Mouse (Mus musculus) C2C12 (cell line): ENCODE measurements around the gene Syn3. TPM values are rescaled to one million over a fixed set of nuclear protein-coding genes. Genes with fewer than 3 reads are reported as not detected.

Source experiments
- H3K27me3 ChIP-seq: one replicate; pipeline ENCODE4 v1.6.1; 2011; ENCODE audit not compliant: control insufficient read depth, insufficient read depth, insufficient read length
- H3K36me3 ChIP-seq: one replicate; pipeline ENCODE4 v1.6.1; 2011; ENCODE audit not compliant: control insufficient read depth, insufficient read depth
- H3K4me3 ChIP-seq: one replicate; pipeline ENCODE4 v1.5.1; 2011; ENCODE audit warnings: mild to moderate bottlenecking, control low read depth; ENCODE audit not compliant: poor library complexity, insufficient read depth, severe bottlenecking
- H3K79me2 ChIP-seq: one replicate; pipeline ENCODE4 v1.6.1; 2011; ENCODE audit not compliant: control insufficient read depth, insufficient read depth
- H3K79me3 ChIP-seq: one replicate; pipeline ENCODE4 v1.6.1; 2011; ENCODE audit warnings: low read depth, control low read depth
- H3ac ChIP-seq: one replicate; pipeline ENCODE3; 2011; ENCODE audit warnings: low read depth; ENCODE audit not compliant: control insufficient read depth, insufficient read length
- CEBPB ChIP-seq: IDR thresholded peaks from one replicate; pipeline ENCODE4 v1.6.1; 2011; ENCODE audit warnings: low read depth, mild to moderate bottlenecking, control low read depth, moderate library complexity
- CTCF ChIP-seq: IDR thresholded peaks from one replicate; pipeline ENCODE4 v1.5.1; 2011; ENCODE audit not compliant: control insufficient read depth, insufficient read depth, insufficient read length
- FOSL1 ChIP-seq: IDR thresholded peaks from one replicate; pipeline ENCODE4 v1.8.0; 2011; ENCODE audit warnings: mild to moderate bottlenecking, low read length; ENCODE audit not compliant: poor library complexity, insufficient read depth, severe bottlenecking
- MAX ChIP-seq: IDR thresholded peaks from one replicate; pipeline ENCODE4 v1.6.1; 2011; ENCODE audit warnings: mild to moderate bottlenecking, control low read depth
- MYOD1 ChIP-seq: IDR thresholded peaks from one replicate; pipeline ENCODE4 v1.6.1; 2011; ENCODE audit warnings: low read depth; ENCODE audit not compliant: control insufficient read depth, insufficient read length
- MYOG ChIP-seq: IDR thresholded peaks from one replicate; pipeline ENCODE4 v1.6.1; 2011; ENCODE audit not compliant: control insufficient read depth, insufficient read length; ENCODE audit errors: extremely low read depth
- USF1 ChIP-seq: IDR thresholded peaks from one replicate; pipeline ENCODE4 v1.6.1; 2011; ENCODE audit warnings: low read depth, mild to moderate bottlenecking, control low read depth, moderate library complexity
- polyA plus RNA-seq: library from polyadenylated mRNA; unstranded; fragments of >200 nt; fragmentation: generic; extraction: Trizol; gene quantifications from one replicate; pipeline ENCODE4 v1.2.1, GENCODE M21; 2012; ENCODE audit warnings: missing spikeins

Gene Syn3
- polyA plus RNA-seq, 1 experiment: 0.20 TPM

DNA sequence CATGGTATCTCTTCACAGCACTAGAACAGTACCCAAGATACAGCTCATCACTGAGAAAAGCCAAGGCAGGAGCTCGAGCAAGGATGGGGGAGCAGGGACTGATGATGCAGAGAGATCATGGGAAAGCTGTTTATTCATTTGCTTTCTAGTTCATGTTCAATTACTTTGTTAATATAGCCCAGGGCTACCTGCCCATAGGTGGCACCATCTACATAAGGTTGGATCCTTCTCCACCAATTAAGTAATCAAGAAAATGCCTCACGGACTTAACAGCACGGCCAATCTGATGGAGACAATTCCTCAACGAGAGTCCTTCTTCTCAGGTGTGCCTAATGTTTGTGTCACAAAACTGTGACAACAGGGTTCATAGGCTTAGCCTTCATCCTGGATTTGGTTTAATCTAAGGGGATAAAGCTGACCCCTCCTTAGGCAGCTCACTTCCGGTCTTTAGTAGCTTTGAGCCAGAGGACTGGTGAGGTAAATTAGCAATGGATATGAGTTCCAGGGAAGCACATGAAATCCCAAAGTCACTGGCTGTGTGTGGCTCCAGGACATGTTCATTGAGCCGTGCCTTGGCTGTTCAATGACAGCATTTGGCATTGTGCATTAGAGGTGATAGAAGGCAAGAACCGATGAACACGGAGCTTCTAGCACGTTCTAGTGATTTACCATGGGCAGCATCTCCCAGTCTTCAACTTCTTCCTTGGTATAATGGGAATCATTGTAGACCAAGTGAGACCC, 423.6 kb downstream of the Syn3 start:
- H3K79me3 ChIP-seq: no peaks in the 10 kb centered on the region
- H3K27me3 ChIP-seq: no peaks in the 10 kb centered on the region
- H3K79me2 ChIP-seq: no peaks in the 10 kb centered on the region
- H3K36me3 ChIP-seq: no peaks in the 10 kb centered on the region
- no peak overlapping the region for H3ac ChIP-seq
- no peak for TF ChIP-seq CTCF
- TF ChIP-seq MYOG: no peak
- H3K4me3 ChIP-seq: no peak overlapping the region

DNA sequence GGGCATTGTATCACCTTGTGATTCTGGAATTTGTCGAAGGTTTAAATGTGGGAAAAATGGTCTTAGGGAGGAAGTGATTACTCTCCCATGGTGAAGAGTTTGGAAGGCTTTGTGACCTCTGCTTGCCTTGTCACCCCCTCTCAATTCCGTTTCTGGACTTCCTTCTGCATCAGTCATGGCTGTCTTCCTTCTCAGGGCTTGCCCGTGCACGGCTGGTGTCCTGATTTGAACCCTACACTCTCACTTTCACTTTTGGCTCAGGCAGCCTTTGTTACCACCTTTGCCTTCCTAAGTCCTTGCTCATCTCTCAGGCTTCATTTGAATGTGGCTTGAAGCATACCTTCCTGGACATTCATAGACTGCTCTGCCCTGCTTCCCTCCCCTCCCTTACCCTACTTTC, 424.6 kb downstream of the Syn3 start:
- Histone ChIP-seq H3ac (no peak overlapping the region), H3K79me2 (no peaks in the 10 kb centered on the region), H3K79me3 (no peaks in the 10 kb centered on the region), H3K4me3 (no peak overlapping the region), H3K36me3 (no peaks in the 10 kb centered on the region), H3K27me3 (no peaks in the 10 kb centered on the region)
- no peak for TF ChIP-seq MYOG
- no peak for TF ChIP-seq MAX
- no peak for TF ChIP-seq MYOD1
- TF ChIP-seq FOSL1: no peak
- no peak for TF ChIP-seq USF1
- no peak for TF ChIP-seq CEBPB
- no peak for TF ChIP-seq CTCF

DNA sequence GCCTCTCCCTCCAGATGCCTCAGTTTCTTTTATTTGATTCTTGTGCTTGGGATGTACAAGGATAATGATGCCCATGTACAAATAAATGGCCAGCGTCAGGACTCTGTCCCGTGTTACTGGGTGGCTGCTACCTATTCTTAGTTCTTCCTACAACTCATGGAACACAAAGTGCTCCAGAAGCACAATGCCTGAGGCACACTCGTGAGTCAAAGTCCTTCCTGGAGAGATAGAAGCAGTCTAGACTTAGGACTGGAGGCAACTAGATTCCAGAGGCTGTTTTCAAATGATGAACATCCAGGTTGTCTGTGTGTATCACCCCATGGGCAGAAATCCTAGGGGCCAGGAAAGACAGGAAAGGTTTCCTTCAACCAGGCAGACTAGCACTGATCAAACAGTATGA, 427.9 kb downstream of the Syn3 start:
- Histone ChIP-seq H3K36me3 (no peaks in the 10 kb centered on the region), H3K79me2 (no peaks in the 10 kb centered on the region), H3K27me3 (no peaks in the 10 kb centered on the region), H3K79me3 (no peaks in the 10 kb centered on the region), H3ac (no peak overlapping the region), H3K4me3 (no peak overlapping the region)
- TF ChIP-seq MYOG: no peak
- TF ChIP-seq MYOD1: no peak
- no peak for TF ChIP-seq FOSL1
- TF ChIP-seq CEBPB: no peak
- TF ChIP-seq MAX: no peak
- no peak for TF ChIP-seq USF1
- no peak for TF ChIP-seq CTCF

DNA sequence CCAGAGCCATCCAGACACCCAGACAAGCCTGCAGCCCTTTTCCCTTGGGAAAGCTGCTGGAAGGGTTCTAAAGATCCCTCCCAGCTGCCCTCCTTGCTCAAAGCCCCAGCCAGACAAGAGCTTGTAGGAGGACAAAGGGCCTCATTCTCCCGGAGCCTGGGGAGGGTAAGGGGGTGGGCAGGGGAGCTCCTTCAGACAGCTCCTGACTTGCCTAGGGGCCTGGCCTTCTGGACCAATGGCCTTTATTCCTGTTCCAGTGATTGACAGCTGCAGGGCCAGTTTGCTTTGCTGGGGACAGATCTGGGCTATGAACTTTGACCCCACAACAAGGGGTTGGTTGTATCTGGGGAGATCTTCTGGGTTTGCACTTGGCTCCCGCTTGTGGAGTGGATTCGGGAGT, 429.4 kb downstream of the Syn3 start:
- no peaks in the 10 kb centered on the region for H3K79me3 ChIP-seq
- H3K79me2 ChIP-seq: no peaks in the 10 kb centered on the region
- no peak for TF ChIP-seq CTCF
- TF ChIP-seq MAX: no peak
- no peak for TF ChIP-seq FOSL1
- TF ChIP-seq CEBPB: no peak
- TF ChIP-seq MYOG: no peak
- no peak for TF ChIP-seq MYOD1
- no peak for TF ChIP-seq USF1
- no peak overlapping the region for H3K4me3 ChIP-seq
- H3K36me3 ChIP-seq: no peaks in the 10 kb centered on the region
- no peaks in the 10 kb centered on the region for H3K27me3 ChIP-seq
- no peak overlapping the region for H3ac ChIP-seq

DNA sequence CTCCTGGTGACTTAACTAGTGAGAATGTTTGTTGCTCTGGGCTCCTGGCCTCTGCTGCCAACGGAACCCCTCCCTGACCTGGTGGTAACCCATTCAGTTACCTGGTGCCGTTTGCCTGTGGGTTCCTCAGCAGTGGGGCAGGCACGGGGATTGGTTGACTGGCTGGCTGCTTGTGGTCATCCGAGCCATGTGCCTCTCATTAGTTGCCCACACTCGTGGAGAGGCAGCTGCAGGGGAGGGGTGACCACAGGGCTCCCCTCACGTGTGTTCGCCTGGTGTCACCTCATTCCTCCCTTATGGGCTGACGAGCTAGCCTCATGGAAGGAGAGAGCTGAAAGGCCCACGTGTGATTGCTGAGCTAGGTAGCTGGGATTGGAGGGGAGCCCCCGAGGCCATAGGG, 430.8 kb downstream of the Syn3 start:
- H3K79me2 ChIP-seq: no peaks in the 10 kb centered on the region
- H3K4me3 ChIP-seq: no peak overlapping the region
- no peaks in the 10 kb centered on the region for H3K27me3 ChIP-seq
- TF ChIP-seq MYOD1: peak; percentile 62
- TF ChIP-seq USF1: no peak
- H3K36me3 ChIP-seq: no peaks in the 10 kb centered on the region
- H3ac ChIP-seq: no peak overlapping the region
- H3K79me3 ChIP-seq: no peaks in the 10 kb centered on the region

DNA sequence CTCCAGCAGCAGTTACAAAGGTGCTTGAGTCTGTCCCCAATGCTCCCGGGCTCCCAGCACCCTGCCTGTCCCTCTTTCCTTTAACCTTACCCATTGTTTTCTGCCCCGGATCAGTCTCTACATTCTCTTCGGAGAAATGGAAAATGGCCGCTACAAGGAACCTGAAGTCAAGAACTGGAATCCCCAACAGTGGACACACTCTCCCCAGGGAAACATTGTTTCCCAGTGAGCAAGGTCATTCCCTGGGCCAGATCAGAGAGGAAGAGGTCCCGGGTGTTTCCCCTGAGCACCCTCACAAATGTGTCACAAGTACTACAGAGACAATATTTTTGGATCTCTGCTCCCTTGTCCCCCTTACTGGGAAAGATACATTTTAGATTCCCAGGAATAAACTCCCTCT, 432.0 kb downstream of the Syn3 start:
- Histone ChIP-seq H3K4me3 (no peak overlapping the region), H3K27me3 (no peaks in the 10 kb centered on the region), H3K79me3 (no peaks in the 10 kb centered on the region), H3ac (no peak overlapping the region), H3K36me3 (no peaks in the 10 kb centered on the region), H3K79me2 (no peaks in the 10 kb centered on the region)
- no peak for TF ChIP-seq USF1
- no peak for TF ChIP-seq MAX
- TF ChIP-seq MYOG: no peak
- no peak for TF ChIP-seq FOSL1

DNA sequence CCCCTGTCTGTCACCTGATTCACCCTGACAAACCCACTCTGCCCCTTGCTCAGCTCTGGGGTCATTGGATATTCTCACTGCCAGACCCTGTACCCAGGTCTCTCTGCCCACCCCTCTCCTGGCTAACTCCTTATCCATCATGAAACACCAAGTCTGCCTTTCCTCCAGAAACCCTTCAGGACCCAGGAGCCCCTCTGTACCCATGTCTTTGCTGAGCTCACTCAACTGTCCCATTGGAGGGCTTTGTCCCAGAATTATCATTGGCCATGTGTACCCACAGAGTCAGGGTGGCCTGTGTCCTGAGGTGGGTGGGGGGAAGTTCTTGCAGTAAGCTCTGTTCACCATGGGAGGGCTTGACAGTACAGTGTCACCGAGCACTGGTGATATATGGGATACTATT, 433.0 kb downstream of the Syn3 start:
- Histone ChIP-seq H3K27me3 (no peaks in the 10 kb centered on the region), H3ac (no peak overlapping the region), H3K79me3 (no peaks in the 10 kb centered on the region), H3K36me3 (no peaks in the 10 kb centered on the region), H3K79me2 (no peaks in the 10 kb centered on the region), H3K4me3 (no peak overlapping the region)
- TF ChIP-seq MYOG (no peak), CEBPB (no peak), MAX (no peak), FOSL1 (no peak), CTCF (no peak), MYOD1 (no peak), USF1 (no peak)
